Mouse (Mus musculus) ES-E14 (cell line): Measurements from ENCODE around the gene Adam33. TPM values are rescaled to one million over a fixed set of nuclear protein-coding genes. Genes with fewer than 3 reads are reported as not detected.

Source experiments
- DNase-seq: peaks from one replicate; pipeline ENCODE4 v3.0.0-alpha.2; 2013; ENCODE audit warnings: low read depth, low spot score
- H3K27ac ChIP-seq: 2 replicates; pipeline ENCODE4 v1.5.1; 2012; ENCODE audit warnings: low read depth, mild to moderate bottlenecking, low read length, moderate library complexity, mixed read lengths; ENCODE audit not compliant: poor library complexity, insufficient read depth, severe bottlenecking
- H3K36me3 ChIP-seq: 2 replicates; pipeline ENCODE4 v1.6.1; 2012; ENCODE audit warnings: mild to moderate bottlenecking, low read length, moderate library complexity, mixed read lengths; ENCODE audit not compliant: control insufficient read depth, poor library complexity, insufficient read depth, severe bottlenecking
- H3K4me1 ChIP-seq, 2 experiments: fragments of 150-350 bp in 1 of 2; sonication (generic) in 1 of 2; 2 replicates each; pipeline ENCODE4 v1.6.1; 2012; ENCODE audit warnings: low read length in 2 of 2, mild to moderate bottlenecking in 1 of 2, mixed read lengths in 1 of 2; ENCODE audit not compliant: control insufficient read depth in 2 of 2, insufficient read depth in 2 of 2, poor library complexity in 1 of 2
- H3K4me3 ChIP-seq, 2 experiments: fragments of 150-350 bp in 1 of 2; sonication (generic) in 1 of 2; 2 replicates each; pipeline ENCODE4 v1.5.1; 2012; ENCODE audit warnings: low read length in 2 of 2, low read depth in 1 of 2, mild to moderate bottlenecking in 1 of 2, mixed read lengths in 1 of 2; ENCODE audit not compliant: insufficient read depth in 1 of 2, poor library complexity in 1 of 2, severe bottlenecking in 1 of 2
- H3K9ac ChIP-seq: 2 replicates; pipeline ENCODE4 v1.6.1; 2012; ENCODE audit warnings: low read depth, mild to moderate bottlenecking, low read length, mixed read lengths; ENCODE audit not compliant: poor library complexity, insufficient read depth, severe bottlenecking
- H3K9me3 ChIP-seq: fragments of 150-350 bp; sonication (generic); 2 replicates; pipeline ENCODE4 v1.6.1; 2012; ENCODE audit warnings: low read depth, mild to moderate bottlenecking, low read length; ENCODE audit not compliant: control insufficient read depth, insufficient read depth
- CHD2 ChIP-seq: IDR thresholded peaks from 2 replicates; pipeline ENCODE4 v1.6.1; 2014; ENCODE audit warnings: mild to moderate bottlenecking, low read depth, low read length, inconsistent platforms
- HCFC1 ChIP-seq: IDR thresholded peaks from 2 replicates; pipeline ENCODE4 v1.6.1; 2012; ENCODE audit warnings: low read length, inconsistent platforms, borderline replicate concordance; ENCODE audit not compliant: insufficient read depth
- MAFK ChIP-seq: IDR thresholded peaks from 2 replicates; pipeline ENCODE4 v1.6.1; 2014; ENCODE audit warnings: mild to moderate bottlenecking, low read depth, low read length, inconsistent platforms; ENCODE audit not compliant: insufficient read depth
- ZC3H11A ChIP-seq: IDR thresholded peaks from 2 replicates; pipeline ENCODE4 v1.6.1; 2012; ENCODE audit warnings: low read depth, mild to moderate bottlenecking, inconsistent platforms, low read length, borderline replicate concordance
- ZNF384 ChIP-seq: IDR thresholded peaks from 2 replicates; pipeline ENCODE4 v1.6.1; 2012; ENCODE audit warnings: low read depth, low read length, inconsistent platforms
- in situ Hi-C, 2 experiments: fragments of 600-800 bp; cut with MboI; formaldehyde crosslinking; loops; one replicate each; pipeline ENCODE4 v1.15.1; 2025; ENCODE audit warnings: low sequenced_read_pairs in 2 of 2, inconsistent platforms in 1 of 2; ENCODE audit not compliant: unreplicated experiment in 2 of 2
- total RNA-seq: library from RNA; depleted of rRNA; stranded (reverse); fragments of 300-350 nt; gene quantifications from 2 replicates; pipeline ENCODE4 v1.2.3, GENCODE M21; 2012

Gene Adam33
- total RNA-seq, 1 experiment = 0.40 TPM

GRCm38 (mm10) chr2:131097087-131097486 lies 33.5 kb upstream of the Adam33 start:
- in situ Hi-C loops = no loop called here
- TF ChIP-seq ZC3H11A = no peak
- no peak for TF ChIP-seq MAFK
- peak; percentile 12 for DNase-seq
- Histone ChIP-seq H3K27ac (peak overlapping the region; percentile 95), H3K4me1 (peaks cover 8 to 10% of the 10 kb centered on the region in 2 experiments), H3K4me3 (peak overlapping the region; percentile 24 to 61; a peak in 3 of 4 replicates), H3K9me3 (no peaks in the 10 kb centered on the region), H3K36me3 (no peaks in the 10 kb centered on the region), H3K9ac (peak overlapping the region; percentile 27; the same call in 1 of the 2 replicates)

GRCm38 (mm10) chr2:131096101-131096795 lies 32.6 kb upstream of the Adam33 start:
- H3K4me3 ChIP-seq = peak overlapping the region; percentile 57 to 61
- H3K36me3 ChIP-seq = no peaks in the 10 kb centered on the region
- in situ Hi-C loops = no loop called here
- peak; percentile 75 for DNase-seq
- H3K4me1 ChIP-seq = peaks cover 8 to 10% of the 10 kb centered on the region in 2 experiments
- H3K9ac ChIP-seq = peak overlapping the region; percentile 52
- peak overlapping the region; percentile 95 for H3K27ac ChIP-seq
- peak; percentile 61; the same call in 1 of the 2 replicates for TF ChIP-seq MAFK
- no peak for TF ChIP-seq HCFC1
- no peaks in the 10 kb centered on the region for H3K9me3 ChIP-seq

GRCm38 (mm10) chr2:131094823-131095222 lies 31.2 kb upstream of the Adam33 start:
- no peak overlapping the region; the same call in 1 of the 2 replicates for H3K27ac ChIP-seq
- peak; percentile 66 for DNase-seq

GRCm38 (mm10) chr2:131093577-131093976 lies 30.0 kb upstream of the Adam33 start:
- no peak for TF ChIP-seq ZNF384
- no peak for TF ChIP-seq MAFK
- no peak for TF ChIP-seq CHD2
- TF ChIP-seq ZC3H11A = no peak
- no peak for TF ChIP-seq HCFC1
- H3K36me3 ChIP-seq = no peaks in the 10 kb centered on the region
- H3K9me3 ChIP-seq = no peaks in the 10 kb centered on the region
- no peak overlapping the region for H3K27ac ChIP-seq
- peaks cover 8 to 10% of the 10 kb centered on the region in 2 experiments for H3K4me1 ChIP-seq
- H3K9ac ChIP-seq = no peak overlapping the region
- no peak overlapping the region for H3K4me3 ChIP-seq
- in situ Hi-C loops = no loop called here
- no peak for DNase-seq

More at GRCm38 (mm10) chr2:131094823-131095222, 31.2 kb upstream of the Adam33 start:
- H3K36me3 ChIP-seq = no peaks in the 10 kb centered on the region
- TF ChIP-seq CHD2 (no peak), ZC3H11A (peak; percentile 87), MAFK (no peak), HCFC1 (no peak), ZNF384 (no peak)
- in situ Hi-C loops = no loop called here
- no peak overlapping the region for H3K9ac ChIP-seq
- H3K9me3 ChIP-seq = no peaks in the 10 kb centered on the region
- peaks cover 8 to 10% of the 10 kb centered on the region in 2 experiments for H3K4me1 ChIP-seq
- H3K4me3 ChIP-seq = no peak overlapping the region
